ENCODE assay signal across 25 mouse cellular contexts in genomic region chr9:115998383-115998782, GRCm38 (mm10).
DNase-seq lines count a peak whose midpoint lies in the region; ATAC-seq and TF ChIP-seq lines count a peak whose summit lies in the region.
"Had no signal": no experiment of that assay in that cellular context is flagged by ENCODE, and none has a peak within 500 bp of the region (broad histone marks: within the 10 kb centered on the region; RNA-seq: fewer than 3 reads in every experiment).

No protein-coding gene starts in this region.

- H3K27me3 ChIP-seq in heart, embryonic 11.5 days (ENCODE audit: control insufficient read depth, insufficient read depth, low read length) = no peaks in the 10 kb centered on the region
- no peaks in the 10 kb centered on the region for H3K27me3 ChIP-seq in heart, postnatal 0 days (ENCODE audit: control insufficient read depth, insufficient read depth, low read length)
- H3K27me3 ChIP-seq in midbrain, embryonic 14.5 days (ENCODE audit: control insufficient read depth, insufficient read depth, low read length) = no peaks in the 10 kb centered on the region
- H3K27me3 ChIP-seq: embryonic facial prominence, embryonic 13.5 days; hindbrain, embryonic 12.5 days; limb, embryonic 15.5 days; midbrain, embryonic 15.5 days had no signal

- DNase-seq in heart, adult 18-20 months = peak; percentile 20 to 28
- DNase-seq in heart, postnatal 25 days (ENCODE audit: low spot score) = no peak
- DNase-seq in heart, postnatal 0 days (ENCODE audit: low spot score) = peak; percentile 34
- no peak for DNase-seq in midbrain, embryonic 14.5 days
- DNase-seq in kidney, adult 9 months = no peak
- no peak for DNase-seq in natural killer cell, adult 2 months (ENCODE audit: low spot score in 2 of 2)
- DNase-seq: adrenal gland, postnatal 10 days; cerebellum, adult 18-20 months; cerebellum, postnatal 25 days; gastrocnemius, postnatal 36 days; kidney, adult 11 months; layer of hippocampus, adult 9-11 months; left cerebral cortex, postnatal 4 days; lung, embryonic 14.5 days; lung, postnatal 36 days; thymus, adult 2 months; thymus, postnatal 4 days had no signal

- 51% methylated on average over 4 of the region's 4 CpGs for WGBS in heart, embryonic 11.5 days (ENCODE audit: insufficient replicate concordance)
- 41% methylated on average over 4 of the region's 4 CpGs for WGBS in heart, postnatal 0 days
- WGBS in midbrain, embryonic 14.5 days = 77% methylated on average over 4 of the region's 4 CpGs

- peak overlapping the region; percentile 22; the same call in 1 of the 2 replicates for H3K27ac ChIP-seq in heart, embryonic 11.5 days (ENCODE audit: low read depth, low read length)
- peak overlapping the region; percentile 70 for H3K27ac ChIP-seq in heart, postnatal 0 days (ENCODE audit: low read depth)
- H3K27ac ChIP-seq in midbrain, embryonic 14.5 days (replicated peaks; ENCODE audit: low read depth, low read length) = no peak overlapping the region
- H3K27ac ChIP-seq: embryonic facial prominence, embryonic 13.5 days; hindbrain, embryonic 12.5 days; left cerebral cortex, adult 2 months; limb, embryonic 15.5 days; liver, embryonic 14.5 days; midbrain, embryonic 15.5 days had no signal

- 0 out of 2 replicates have a peak, but pooled peaks cover 6% of the 10 kb centered on the region for H3K4me1 ChIP-seq in heart, embryonic 11.5 days (ENCODE audit: control insufficient read depth, insufficient read depth, low read length)
- H3K4me1 ChIP-seq in heart, postnatal 0 days (ENCODE audit: control insufficient read depth, insufficient read depth) = peaks cover 12% of the 10 kb centered on the region; the same call in 1 of the 2 replicates
- no peaks in the 10 kb centered on the region for H3K4me1 ChIP-seq in midbrain, embryonic 14.5 days (ENCODE audit: control insufficient read depth, insufficient read depth, low read length)
- H3K4me1 ChIP-seq: hindbrain, embryonic 12.5 days; limb, embryonic 15.5 days; midbrain, embryonic 15.5 days had no signal

- no peak overlapping the region for H3K4me3 ChIP-seq in heart, embryonic 11.5 days (ENCODE audit: low read depth, low read length)
- H3K4me3 ChIP-seq in heart, postnatal 0 days (ENCODE audit: low read depth, low read length) = no peak overlapping the region
- H3K4me3 ChIP-seq in midbrain, embryonic 14.5 days (replicated peaks; ENCODE audit: low read depth, low read length) = no peak overlapping the region
- H3K4me3 ChIP-seq: embryonic facial prominence, embryonic 13.5 days; hindbrain, embryonic 12.5 days; left cerebral cortex, adult 2 months; limb, embryonic 15.5 days; midbrain, embryonic 15.5 days had no signal

- intact Hi-C loops in heart, postnatal 25 days (cut with DNase I) = no loop called here

- ATAC-seq in heart, embryonic 11.5 days (replicated peaks; ENCODE audit: insufficient number of reproducible peaks, low FRiP score, low TSS enrichment) = no peak
- peak; percentile 66 for ATAC-seq in heart, postnatal 0 days (ENCODE audit: insufficient read depth, low read depth)
- no peak for ATAC-seq in midbrain, embryonic 14.5 days (ENCODE audit: low FRiP score, low TSS enrichment)
- ATAC-seq: forebrain, embryonic 14.5 days; midbrain, embryonic 15.5 days had no signal

- no peak overlapping the region for H3K4me2 ChIP-seq in heart, embryonic 11.5 days
- 0 out of 2 replicates have a peak overlapping the region, but pooled peaks have one; percentile 15 for H3K4me2 ChIP-seq in heart, postnatal 0 days (ENCODE audit: low read depth, low read length)
- H3K4me2 ChIP-seq in midbrain, embryonic 14.5 days (ENCODE audit: low read length) = no peak overlapping the region
- H3K4me2 ChIP-seq: embryonic facial prominence, embryonic 13.5 days; hindbrain, embryonic 12.5 days; limb, embryonic 15.5 days; lung, embryonic 14.5 days; midbrain, embryonic 15.5 days had no signal

- H3K9me3 ChIP-seq in heart, embryonic 11.5 days (replicated peaks; ENCODE audit: control insufficient read depth, low read length) = no peaks in the 10 kb centered on the region
- H3K9me3 ChIP-seq in heart, postnatal 0 days (replicated peaks; ENCODE audit: control insufficient read depth, low read length) = no peaks in the 10 kb centered on the region
- H3K9me3 ChIP-seq in midbrain, embryonic 14.5 days (ENCODE audit: control insufficient read depth, low read length) = no peaks in the 10 kb centered on the region
- H3K9me3 ChIP-seq: embryonic facial prominence, embryonic 13.5 days; hindbrain, embryonic 12.5 days; limb, embryonic 15.5 days; midbrain, embryonic 15.5 days had no signal

- H3K9ac ChIP-seq in heart, embryonic 11.5 days (ENCODE audit: low read depth, low read length) = no peak overlapping the region
- H3K9ac ChIP-seq in heart, postnatal 0 days (replicated peaks; ENCODE audit: low read depth, low read length) = no peak overlapping the region; the same call in 1 of the 2 replicates
- H3K9ac ChIP-seq in midbrain, embryonic 14.5 days (replicated peaks; ENCODE audit: low read length) = no peak overlapping the region
- H3K9ac ChIP-seq: embryonic facial prominence, embryonic 13.5 days; hindbrain, embryonic 12.5 days; limb, embryonic 15.5 days; liver, embryonic 14.5 days; lung, embryonic 14.5 days; midbrain, embryonic 15.5 days had no signal

- no peak for TF ChIP-seq CTCF in heart, postnatal 0 days (IDR thresholded peaks at IDR 0.05; ENCODE audit: low read depth)

- H3K36me3 ChIP-seq in heart, embryonic 11.5 days (ENCODE audit: control insufficient read depth, insufficient read depth, low read length) = no peaks in the 10 kb centered on the region
- no peaks in the 10 kb centered on the region for H3K36me3 ChIP-seq in heart, postnatal 0 days (replicated peaks; ENCODE audit: control insufficient read depth, insufficient read depth, low read length)
- H3K36me3 ChIP-seq in midbrain, embryonic 14.5 days (ENCODE audit: control insufficient read depth, insufficient read depth, low read length) = no peaks in the 10 kb centered on the region
- H3K36me3 ChIP-seq: embryonic facial prominence, embryonic 13.5 days; hindbrain, embryonic 12.5 days; limb, embryonic 15.5 days; midbrain, embryonic 15.5 days had no signal

- no peak for TF ChIP-seq EP300 in heart, postnatal 0 days (IDR thresholded peaks at IDR 0.05; ENCODE audit: low read depth)

Comparison
In these comparisons a context has a peak if more than half of its experiments do, and no peak if none do; other contexts are left out.
1. DNase-seq: peak in heart, adult 18-20 months (2 of 2) and heart, postnatal 0 days (single experiment); none in heart, postnatal 25 days (single experiment), midbrain, embryonic 14.5 days (single experiment), kidney, adult 9 months (single experiment) and natural killer cell, adult 2 months (0 of 2).